Mouse (Mus musculus) gastrocnemius, postnatal 14 days (tissue): ENCODE measurements at regions not wholly inside any gene's neighbourhood (a gene's known extent, or its start where the extent isn't known, plus 50 kb on each side); places are given as distances from the start of the nearest gene placed in this dataset.

Source experiments
- DNase-seq: peaks from one replicate; pipeline ENCODE4 v3.0.0; 2021; ENCODE audit warnings: mixed read lengths
- intact Hi-C: fragments of 180-260 bp; cut with DNase I; formaldehyde crosslinking; loops from one replicate; pipeline ENCODE4 v1.15.1; 2025; ENCODE audit warnings: low total_unique reads

DNA sequence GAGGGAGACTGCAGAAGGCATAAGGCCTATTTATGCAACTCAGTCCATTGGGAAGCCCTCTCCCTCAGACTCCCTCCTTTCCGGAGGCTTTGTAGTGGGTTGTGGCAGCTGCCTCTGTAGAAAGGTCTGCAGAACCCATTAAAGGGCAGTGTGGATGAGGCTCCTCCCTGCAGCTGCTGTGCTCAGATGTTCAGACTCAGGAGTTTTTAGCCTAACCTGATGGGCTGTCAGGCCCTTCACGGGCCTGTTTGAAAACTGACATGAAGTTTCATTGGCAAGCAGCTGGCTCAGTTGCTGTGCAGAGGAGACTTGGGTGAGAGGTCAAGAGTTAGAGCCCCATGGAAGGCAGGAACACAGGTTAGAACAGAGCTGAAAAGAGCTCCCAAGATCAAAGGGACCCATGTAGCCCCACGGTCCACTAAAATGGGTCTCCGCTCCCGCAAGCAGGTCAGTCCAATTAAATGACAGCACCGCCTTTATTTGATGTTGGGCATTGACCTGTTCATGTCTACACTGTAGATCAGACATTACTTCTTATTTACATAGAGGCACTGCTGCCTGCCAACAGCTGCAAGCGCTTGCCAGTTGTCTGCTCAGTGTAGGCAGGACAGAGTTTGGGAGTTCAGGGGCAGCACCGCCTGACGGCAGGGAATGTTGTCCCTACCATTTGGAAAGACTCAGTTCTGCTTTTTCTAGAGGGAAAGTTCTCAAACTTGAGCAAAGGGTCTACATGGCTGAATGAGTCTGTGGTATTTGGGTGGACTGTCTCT lies 53.8 kb upstream of the Usp46 start:
- intact Hi-C loops: no loop called here
- DNase-seq: peak; percentile 9

DNA sequence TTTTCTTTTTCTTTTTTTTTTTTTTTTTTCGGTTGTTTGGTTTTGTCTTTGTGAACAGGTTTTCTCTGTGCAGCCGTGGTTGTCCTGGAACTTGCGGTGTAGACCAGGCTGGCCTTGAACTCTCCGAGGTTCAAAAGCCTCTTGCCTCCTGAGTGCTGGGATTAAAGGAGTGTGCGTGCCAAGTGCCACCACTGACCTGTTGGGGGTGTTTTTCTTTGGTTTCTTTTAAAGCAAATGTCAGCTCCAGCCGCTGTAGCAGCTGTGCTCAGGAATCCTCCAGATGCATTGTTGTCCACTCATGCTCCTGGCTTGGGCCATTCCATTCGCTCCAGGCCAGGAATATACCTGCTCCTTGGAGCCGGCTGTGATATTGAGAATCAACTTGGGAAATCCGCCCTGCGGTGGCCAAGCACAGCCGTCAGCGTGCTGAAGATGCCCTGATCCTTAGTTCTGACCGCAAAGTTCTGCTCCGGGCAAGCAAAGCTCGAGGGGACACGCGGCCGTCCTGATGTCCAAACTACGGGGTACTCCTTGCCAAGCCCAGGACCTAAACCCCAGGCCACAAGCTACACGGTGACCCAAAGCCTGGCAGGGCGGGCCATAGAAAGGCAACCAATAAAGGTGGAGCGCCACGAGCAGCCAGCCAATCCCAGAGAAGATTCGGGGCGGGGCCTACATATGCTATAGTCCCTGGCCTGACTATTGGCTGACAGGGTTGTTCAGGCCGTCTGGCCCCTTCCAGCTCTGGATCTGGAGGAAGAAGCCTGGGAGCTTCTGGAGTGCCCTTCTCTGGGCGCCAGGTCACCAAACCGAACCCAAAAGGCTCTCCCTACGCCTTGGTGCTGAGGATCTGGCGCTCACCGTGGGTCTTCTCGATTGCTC lies 58.0 kb upstream of the Usp46 start:
- peak; percentile 65 for DNase-seq
- intact Hi-C loops: no loop called here

DNA sequence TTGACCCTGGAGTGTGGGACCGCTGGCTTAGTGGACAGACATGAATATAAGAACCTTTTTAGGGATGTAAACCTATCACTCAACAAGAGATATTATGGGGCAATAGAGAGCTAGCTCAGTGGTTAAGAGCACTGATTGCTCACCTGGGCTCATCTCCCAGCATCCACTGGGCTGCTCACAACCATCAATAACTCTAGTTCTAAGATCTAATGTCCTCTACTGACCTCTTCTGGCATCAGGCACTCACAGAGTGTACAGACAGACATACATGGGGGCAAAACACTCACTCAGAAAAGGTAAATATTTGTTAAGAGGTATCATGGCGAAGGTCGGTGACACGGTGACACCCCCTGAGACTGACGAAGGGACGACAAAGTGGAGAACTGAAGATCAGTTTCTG lies 59.3 kb upstream of the Usp46 start:
- intact Hi-C loops: no loop called here
- DNase-seq: no peak

DNA sequence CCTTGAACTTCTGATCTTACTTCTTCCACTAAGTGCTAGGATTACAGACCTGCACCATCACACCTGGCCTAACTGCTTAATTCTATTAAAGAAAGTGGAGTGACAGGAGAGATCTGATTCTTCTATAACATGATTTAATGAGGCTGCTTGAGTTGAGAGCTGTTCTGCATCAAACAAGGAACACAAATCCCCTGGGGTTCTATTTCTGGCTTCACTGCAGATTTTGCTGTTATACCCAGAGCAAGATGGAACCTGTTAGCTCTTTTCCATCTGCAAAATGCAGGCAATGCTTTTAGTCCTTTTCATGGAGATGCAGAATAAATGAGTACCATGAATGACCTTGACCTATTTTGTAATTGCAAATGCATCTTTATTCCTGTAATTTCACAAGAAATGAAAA lies 61.4 kb upstream of the Usp46 start:
- intact Hi-C loops: no loop called here
- DNase-seq: no peak

DNA sequence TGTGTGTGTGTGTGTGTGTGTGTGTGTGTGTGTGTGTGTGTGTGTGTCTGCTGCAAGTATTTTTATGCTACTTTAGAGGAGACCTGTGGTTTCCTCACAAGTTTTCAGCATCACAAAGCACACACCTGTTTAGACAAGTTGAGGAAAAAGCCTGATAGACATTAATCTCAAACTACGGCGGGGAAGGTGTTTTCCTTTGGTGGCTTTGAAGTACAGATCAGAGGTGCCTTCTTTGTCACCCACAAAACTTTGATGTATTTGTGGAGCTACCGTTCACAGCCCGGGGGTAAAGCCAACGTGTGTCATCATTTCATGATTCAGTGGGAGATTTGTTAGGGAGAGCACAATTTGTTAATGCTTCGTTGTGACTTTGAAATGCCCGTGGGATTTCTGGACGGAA lies 62.4 kb upstream of the Rasl11b start:
- DNase-seq: no peak
- intact Hi-C loops: no loop called here

DNA sequence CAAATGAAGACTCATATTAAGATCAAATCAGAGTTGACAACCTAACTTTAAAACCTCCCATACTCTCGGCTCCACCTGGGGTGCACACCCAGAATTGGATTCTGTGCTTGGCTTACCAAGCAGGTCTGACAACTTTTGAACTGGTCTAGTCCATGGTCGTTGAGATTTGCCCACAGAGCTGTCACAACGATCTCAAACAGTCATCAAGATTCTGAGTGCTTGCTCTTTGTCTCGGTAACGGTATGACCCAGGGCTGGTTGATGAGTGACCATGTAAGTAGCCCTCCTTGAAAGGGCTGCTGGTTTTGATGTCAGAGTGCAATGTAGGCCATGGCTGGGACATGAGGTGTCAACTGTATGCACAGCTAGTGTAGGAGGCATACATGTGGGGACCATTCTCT lies 58.7 kb upstream of the Rasl11b start:
- intact Hi-C loops: no loop called here
- DNase-seq: no peak

DNA sequence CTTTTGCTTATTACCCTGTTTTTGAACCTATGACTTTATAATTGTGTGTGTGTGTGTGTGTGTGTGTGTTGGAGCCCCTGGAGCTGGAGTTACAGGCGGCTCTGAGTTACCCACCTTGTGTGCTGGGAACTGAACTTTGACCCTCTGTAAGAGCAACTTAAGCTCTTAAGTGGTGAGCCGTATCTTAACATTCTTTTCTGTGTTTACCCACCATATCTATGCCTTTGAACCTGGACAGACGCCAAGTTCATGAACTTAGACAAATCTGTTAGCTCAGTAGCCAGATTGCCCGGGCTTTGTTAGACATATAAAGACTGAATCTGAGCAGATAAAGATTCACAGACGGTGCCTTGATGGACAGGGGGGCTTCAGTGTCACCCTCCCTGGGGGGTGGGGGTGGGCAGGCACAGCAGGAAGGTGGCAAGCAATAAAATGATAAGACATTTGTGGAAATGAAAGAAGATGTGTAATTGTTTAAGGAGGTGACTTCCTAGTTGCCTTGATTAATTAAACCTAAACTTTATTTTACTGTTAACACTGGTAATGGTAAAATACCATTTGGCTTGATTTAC lies 58.1 kb upstream of the Rasl11b start:
- intact Hi-C loops: no loop called here
- DNase-seq: no peak

DNA sequence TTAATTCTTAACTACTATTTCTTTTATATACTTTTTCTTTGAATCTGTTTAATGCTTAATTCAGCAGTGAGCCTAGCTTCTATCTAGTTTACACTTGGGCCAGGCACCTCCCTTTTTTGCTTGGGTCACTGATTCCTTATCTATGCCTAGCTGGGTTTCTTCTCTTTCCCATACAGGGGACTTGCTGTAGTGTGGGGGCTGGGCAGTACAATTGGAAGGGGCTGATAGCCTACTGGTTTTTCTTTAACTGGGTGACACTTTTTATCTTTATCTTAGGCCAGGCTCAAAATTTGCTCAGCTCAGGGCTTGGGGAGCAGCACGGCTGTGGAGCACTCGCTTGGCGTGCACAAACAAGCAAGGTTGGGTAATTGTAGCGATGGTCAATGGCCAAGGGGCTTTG lies 51.1 kb upstream of the Rasl11b start:
- intact Hi-C loops: no loop called here
- no peak for DNase-seq

DNA sequence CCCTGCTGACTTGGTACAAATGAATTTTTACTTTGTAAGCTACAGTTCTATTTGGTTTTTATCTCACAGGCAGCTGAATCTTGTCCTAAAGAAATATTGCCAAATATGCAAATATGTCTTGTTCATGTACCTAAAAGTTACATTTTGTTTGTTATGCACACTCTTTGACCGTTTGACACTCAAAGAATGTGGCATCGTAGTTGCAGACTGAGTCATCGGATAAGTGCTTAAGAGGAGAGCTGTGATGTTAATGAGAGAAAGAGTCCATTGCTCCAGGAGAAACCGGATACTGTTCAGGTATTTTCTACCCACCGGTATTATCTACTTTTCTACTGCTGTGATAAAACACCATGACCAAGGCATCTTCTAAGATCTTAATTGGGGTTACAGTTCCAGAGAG lies 50.3 kb upstream of the Rasl11b start:
- intact Hi-C loops: no loop called here
- no peak for DNase-seq
